Mouse (Mus musculus): ENCODE data around the gene Trabd. TPM values are rescaled to one million over a fixed set of nuclear protein-coding genes. Genes with fewer than 3 reads are reported as not detected.

Trabd gene
- total and polyA plus RNA-seq, 3 experiments, result 39.2 to 74.7 (median 49.5) TPM

GRCm38 (mm10) chr15:89075478-89076147 is 689 bp downstream of the Trabd start (continued):
- 0 out of 2 replicates have a peak, but pooled peaks have one; percentile 39 for TF ChIP-seq KAT2A (IDR thresholded peaks at IDR 0.05; ENCODE audit: insufficient replicate concordance, low read length)
- TF ChIP-seq ZNF384 (IDR thresholded peaks at IDR 0.05; ENCODE audit: low read depth, low read length), result no peak
- peak; percentile 31; the same call in 1 of the 2 replicates for TF ChIP-seq MXI1 (IDR thresholded peaks at IDR 0.05; ENCODE audit: low read depth, low read length)
- TF ChIP-seq IRF4 (IDR thresholded peaks at IDR 0.05; ENCODE audit: low read depth, low read length), result no peak
- no peak for TF ChIP-seq ETS1 (conservative IDR thresholded peaks at IDR 0.05; ENCODE audit: low read depth, low read length)
- TF ChIP-seq ZC3H11A (IDR thresholded peaks at IDR 0.05; ENCODE audit: low read depth, low read length), result no peak
- TF ChIP-seq MEF2A (IDR thresholded peaks at IDR 0.05; ENCODE audit: borderline replicate concordance, low read depth, low read length), result no peak
- TF ChIP-seq RCOR1 (conservative IDR thresholded peaks at IDR 0.05; ENCODE audit: low read depth, low read length), result no peak
- TF ChIP-seq JUND (conservative IDR thresholded peaks at IDR 0.05; ENCODE audit: low read depth, low read length), result no peak

- Histone ChIP-seq H3K36me3 (replicated peaks in 1 of 2; ENCODE audit: control insufficient read depth in 1 of 2, insufficient read depth in 1 of 2, low read length in 1 of 2) (peaks cover 7 to 19% of the 10 kb centered on the region in 2 experiments), H3K4me3 (replicated peaks in 1 of 3; ENCODE audit: low read depth in 2 of 3, low read length in 2 of 3, poor library complexity in 1 of 3) (peak overlapping the region; percentile 83 to 94 (median 88)), H3K27ac (ENCODE audit: insufficient read depth, low read depth) (peak overlapping the region; percentile 46; the same call in 1 of the 2 replicates), H3K4me1 (ENCODE audit: control insufficient read depth in 1 of 2, insufficient read depth in 2 of 2) (peaks cover 6 to 42% of the 10 kb centered on the region in 2 experiments; a peak in 3 of 4 replicates), H3K4me2 (ENCODE audit: insufficient read depth, low read depth, poor library complexity, severe bottlenecking) (peak overlapping the region; percentile 59; the same call in 1 of the 2 replicates), H3K9me3 (replicated peaks; ENCODE audit: low read length) (no peaks in the 10 kb centered on the region), H3K27me3 (replicated peaks) (peaks cover 39% of the 10 kb centered on the region), H3K79me2 (replicated peaks; ENCODE audit: control insufficient read depth, extremely low read depth, insufficient read depth, poor library complexity, severe bottlenecking) (peaks cover 37% of the 10 kb centered on the region), H3K9ac (ENCODE audit: insufficient read depth, low read depth) (peak overlapping the region; percentile 96)
- dilution Hi-C loops (cut with MboI; ENCODE audit: extremely low pct_ligation_motif_present, extremely low pct_unique_long_range_greater_than_20kb, low sequenced_read_pairs) (no loop called here), in situ Hi-C loops (cut with MboI; ENCODE audit: low pct_ligation_motif_present, low pct_unique_long_range_greater_than_20kb, low sequenced_read_pairs) (loop anchor here (10.0 kb wide), 2 partner anchors 251 to 349 kb away; partner anchors contain the start of genes C730034F03Rik, Chkb, Cpt1b and Gm44502)
- peak; percentile 21 for DNase-seq (ENCODE audit: extremely low read depth)
- TF ChIP-seq CTCF (conservative IDR thresholded peaks at IDR 0.05 in 1 of 2, IDR thresholded peaks at IDR 0.05 in 1 of 2; ENCODE audit: low read depth in 2 of 2, low read length in 2 of 2), result no peak
- peak; percentile 1; the same call in 1 of the 2 replicates for TF ChIP-seq POLR2A (IDR thresholded peaks at IDR 0.05; ENCODE audit: low read depth, low read length)
Observed at GRCm38 (mm10) chr15:89076156-89076731, 1.3 kb downstream of the Trabd start.

DNA sequence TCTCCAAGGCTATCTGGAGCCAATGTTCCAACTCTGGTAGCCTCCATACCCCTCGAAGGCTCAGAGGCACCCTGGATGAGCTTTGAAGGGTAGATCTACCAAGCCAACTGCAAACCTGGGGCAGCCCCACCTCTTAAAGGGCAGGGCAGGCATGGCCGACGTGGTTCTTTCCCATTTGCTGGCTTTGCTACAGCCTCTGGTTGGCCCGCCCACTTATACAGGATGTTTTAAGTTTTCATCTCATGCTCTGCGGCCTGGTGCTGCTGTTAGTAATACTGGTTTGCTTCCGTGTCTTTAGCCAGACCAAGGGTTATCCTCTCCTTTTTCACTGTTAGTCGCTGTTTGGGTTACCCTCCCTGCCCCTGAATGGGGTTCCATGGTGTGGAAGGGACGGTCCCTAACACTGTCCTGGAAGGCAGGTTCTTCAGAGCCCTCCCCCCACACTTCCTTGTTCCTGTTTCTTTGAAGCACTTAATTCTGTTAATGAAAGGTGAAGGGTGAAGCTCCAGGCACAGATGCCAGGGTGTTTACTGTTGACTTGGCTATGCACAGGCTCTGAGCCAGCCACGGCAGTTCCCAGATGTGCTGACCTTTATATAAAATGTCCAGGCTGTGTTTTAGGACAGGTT is 3.4 kb downstream of the Trabd start:
- Histone ChIP-seq H3K27me3 (replicated peaks) (peaks cover 20% of the 10 kb centered on the region), H3K36me3 (replicated peaks in 1 of 2; ENCODE audit: control insufficient read depth in 1 of 2, insufficient read depth in 1 of 2, low read length in 1 of 2) (peaks cover 27 to 39% of the 10 kb centered on the region in 2 experiments), H3K27ac (ENCODE audit: insufficient read depth, low read depth) (peak overlapping the region; percentile 91), H3K4me2 (ENCODE audit: insufficient read depth, low read depth, poor library complexity, severe bottlenecking) (peak overlapping the region; percentile 59), H3K79me2 (replicated peaks; ENCODE audit: control insufficient read depth, extremely low read depth, insufficient read depth, poor library complexity, severe bottlenecking) (peaks cover 37% of the 10 kb centered on the region), H3K4me1 (ENCODE audit: control insufficient read depth in 1 of 2, insufficient read depth in 2 of 2) (peaks cover 6 to 42% of the 10 kb centered on the region in 2 experiments; a peak in 3 of 4 replicates), H3K9ac (ENCODE audit: insufficient read depth, low read depth) (peak overlapping the region; percentile 96), H3K9me3 (replicated peaks; ENCODE audit: low read length) (no peaks in the 10 kb centered on the region), H3K4me3 (replicated peaks in 1 of 3; ENCODE audit: low read depth in 2 of 3, low read length in 2 of 3, poor library complexity in 1 of 3) (peak overlapping the region; percentile 83 to 94 (median 88))
- DNase-seq (ENCODE audit: extremely low read depth), result peak; percentile 90
- dilution Hi-C loops (cut with MboI; ENCODE audit: extremely low pct_ligation_motif_present, extremely low pct_unique_long_range_greater_than_20kb, low sequenced_read_pairs), result no loop called here
- in situ Hi-C loops (cut with MboI; ENCODE audit: low pct_ligation_motif_present, low pct_unique_long_range_greater_than_20kb, low sequenced_read_pairs), result loop anchor here (10.0 kb wide), 2 partner anchors 254 to 346 kb away; partner anchors contain the start of genes C730034F03Rik, Chkb, Cpt1b and Gm44502
- TF ChIP-seq SMC3 (IDR thresholded peaks at IDR 0.05; ENCODE audit: low read depth, low read length) (no peak), RAD21 (IDR thresholded peaks at IDR 0.05; ENCODE audit: low read depth, low read length) (no peak), HCFC1 (IDR thresholded peaks at IDR 0.05; ENCODE audit: low read depth, low read length) (peak; percentile 74), USF2 (conservative IDR thresholded peaks at IDR 0.05; ENCODE audit: low read depth, low read length) (no peak), MAX (IDR thresholded peaks at IDR 0.05; ENCODE audit: low read length) (peak; percentile 69), TCF12 (IDR thresholded peaks at IDR 0.05; ENCODE audit: low read depth, low read length) (0 out of 2 replicates have a peak, but pooled peaks have one; percentile 42), MAZ (IDR thresholded peaks at IDR 0.05; ENCODE audit: low read depth, low read length) (peak; percentile 86; the same call in 1 of the 2 replicates), GABPA (IDR thresholded peaks at IDR 0.05; ENCODE audit: insufficient replicate concordance, low read depth, low read length) (no peak), ZMIZ1 (IDR thresholded peaks at IDR 0.05; ENCODE audit: low read depth, low read length) (peak; percentile 76), TBP (conservative IDR thresholded peaks at IDR 0.05; ENCODE audit: low read depth, low read length) (peak; percentile 85; the same call in 1 of the 2 replicates), KAT2A (IDR thresholded peaks at IDR 0.05; ENCODE audit: insufficient replicate concordance, low read length) (no peak), POLR2AphosphoS2 (IDR thresholded peaks at IDR 0.05; ENCODE audit: low read depth, low read length) (peak; percentile 36; the same call in 1 of the 2 replicates), POLR2A (IDR thresholded peaks at IDR 0.05; ENCODE audit: low read depth, low read length) (peak; percentile 85), IRF4 (IDR thresholded peaks at IDR 0.05; ENCODE audit: low read depth, low read length) (peak; percentile 64), ELF1 (IDR thresholded peaks at IDR 0.05; ENCODE audit: low read depth, low read length) (peak; percentile 93), SIN3A (IDR thresholded peaks at IDR 0.05; ENCODE audit: low read length) (peak; percentile 87), EP300 (IDR thresholded peaks at IDR 0.05; ENCODE audit: low read length) (peak; percentile 49; the same call in 1 of the 2 replicates), MXI1 (IDR thresholded peaks at IDR 0.05; ENCODE audit: low read depth, low read length) (peak; percentile 60), CHD2 (IDR thresholded peaks at IDR 0.05; ENCODE audit: low read length) (peak; percentile 90)

All from CH12.LX (cell line).